Mouse (Mus musculus) urinary bladder, adult 18-20 months (tissue): ENCODE results near the gene Fam131c.

Source experiments
- DNase-seq, 2 experiments: peaks; one replicate each; pipeline ENCODE4 v3.0.0; 2022; ENCODE audit warnings: low spot score in 2 of 2, mixed read lengths in 2 of 2

Fam131c gene

DNA sequence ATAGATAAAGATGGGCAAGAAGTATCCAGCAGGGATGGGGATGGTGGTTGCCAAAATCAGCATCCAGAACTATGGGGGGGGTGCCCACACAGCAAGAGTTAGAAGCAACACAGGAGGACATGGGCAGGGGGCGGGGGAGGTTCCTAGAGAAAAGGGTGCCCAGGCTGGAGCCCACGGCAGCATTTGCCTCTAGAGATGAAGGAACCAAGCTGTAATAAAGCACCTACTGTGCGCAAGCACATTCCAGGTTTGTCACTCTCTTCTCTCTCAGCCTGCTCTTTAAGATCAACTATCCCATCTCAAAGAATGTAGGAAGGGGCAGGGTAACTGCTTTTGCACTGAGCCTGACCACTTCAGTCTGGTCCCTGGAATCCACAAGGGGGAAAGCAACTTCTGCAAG, 40.6 kb downstream of the Fam131c start:
- no peak for DNase-seq

GRCm38 (mm10) chr4:141411430-141411992, 43.5 kb downstream of the Fam131c start:
- no peak for DNase-seq

- no peak for DNase-seq
These were observed 47.9 kb downstream of the Fam131c start, which contains the start of gene Clcnkb for GRCm38 (mm10) chr4:141415924-141416323. Clcnkb (minus strand) TSS chr4:141416014.

GRCm38 (mm10) chr4:141419398-141420191, 51.6 kb downstream of the Fam131c start:
- no peak for DNase-seq

GRCm38 (mm10) chr4:141420192-141420829, 52.3 kb downstream of the Fam131c start, which contains the start of gene Hspb7:
Hspb7 (plus strand) TSS chr4:141420779.
- DNase-seq: no peak

GRCm38 (mm10) chr4:141420886-141421285, 52.9 kb downstream of the Fam131c start:
- no peak for DNase-seq

GRCm38 (mm10) chr4:141421423-141421822, 53.4 kb downstream of the Fam131c start:
- DNase-seq: peak in 1 of 2 experiments; percentile 56

DNA sequence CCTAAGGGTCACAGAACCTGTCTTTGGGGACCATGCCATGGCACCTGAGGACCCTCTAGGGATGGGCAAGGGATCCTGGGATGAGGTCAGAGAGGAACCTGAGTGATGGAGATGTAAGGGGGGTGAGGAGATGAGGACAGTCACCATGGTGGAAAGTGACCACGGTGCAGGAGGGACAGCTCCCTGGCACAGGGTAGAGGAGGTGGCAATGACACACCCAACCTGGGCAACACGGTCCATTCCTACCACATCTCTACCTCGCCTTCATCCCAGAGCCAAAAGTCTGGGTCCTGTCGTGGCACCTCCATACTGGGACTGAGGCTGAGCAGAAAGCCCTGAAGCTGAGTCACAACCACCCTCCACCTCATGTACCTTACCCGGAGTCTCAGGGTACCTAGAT, 54.8 kb downstream of the Fam131c start:
- no peak for DNase-seq

- no peak for DNase-seq
These were observed 55.3 kb downstream of the Fam131c start for GRCm38 (mm10) chr4:141423288-141423687.

DNA sequence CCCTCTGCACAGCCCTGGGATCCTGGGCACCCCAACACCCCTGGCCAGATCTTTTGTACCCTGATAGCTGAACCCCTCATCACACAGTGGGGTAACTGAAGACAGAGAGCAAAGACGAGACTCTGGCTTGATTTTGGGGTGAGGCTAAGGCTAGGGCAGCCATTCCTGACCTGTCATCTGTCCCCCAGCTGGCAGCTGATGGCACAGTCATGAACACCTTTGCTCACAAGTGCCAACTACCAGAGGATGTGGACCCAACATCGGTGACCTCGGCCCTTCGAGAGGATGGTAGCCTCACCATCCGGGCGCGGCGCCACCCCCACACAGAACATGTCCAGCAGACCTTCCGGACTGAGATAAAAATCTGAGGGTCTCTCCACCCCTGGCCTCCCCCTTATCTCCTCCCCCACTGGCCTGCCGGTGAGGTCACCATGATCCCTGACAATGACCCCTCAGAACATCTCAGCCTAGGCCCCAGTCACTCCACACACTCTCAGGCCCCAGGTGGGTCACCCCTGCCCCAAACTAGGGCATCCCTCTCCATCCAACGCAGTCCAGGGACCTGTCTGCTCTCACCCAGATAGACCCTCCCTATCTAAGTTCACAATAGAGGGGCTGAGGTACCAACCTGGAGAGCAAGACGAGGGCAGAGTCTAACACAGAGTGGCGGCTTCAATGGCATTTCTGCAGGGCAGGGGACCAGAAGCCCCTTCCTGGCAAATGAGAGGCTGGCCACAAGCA, 55.8 kb downstream of the Fam131c start:
- no peak for DNase-seq

DNA sequence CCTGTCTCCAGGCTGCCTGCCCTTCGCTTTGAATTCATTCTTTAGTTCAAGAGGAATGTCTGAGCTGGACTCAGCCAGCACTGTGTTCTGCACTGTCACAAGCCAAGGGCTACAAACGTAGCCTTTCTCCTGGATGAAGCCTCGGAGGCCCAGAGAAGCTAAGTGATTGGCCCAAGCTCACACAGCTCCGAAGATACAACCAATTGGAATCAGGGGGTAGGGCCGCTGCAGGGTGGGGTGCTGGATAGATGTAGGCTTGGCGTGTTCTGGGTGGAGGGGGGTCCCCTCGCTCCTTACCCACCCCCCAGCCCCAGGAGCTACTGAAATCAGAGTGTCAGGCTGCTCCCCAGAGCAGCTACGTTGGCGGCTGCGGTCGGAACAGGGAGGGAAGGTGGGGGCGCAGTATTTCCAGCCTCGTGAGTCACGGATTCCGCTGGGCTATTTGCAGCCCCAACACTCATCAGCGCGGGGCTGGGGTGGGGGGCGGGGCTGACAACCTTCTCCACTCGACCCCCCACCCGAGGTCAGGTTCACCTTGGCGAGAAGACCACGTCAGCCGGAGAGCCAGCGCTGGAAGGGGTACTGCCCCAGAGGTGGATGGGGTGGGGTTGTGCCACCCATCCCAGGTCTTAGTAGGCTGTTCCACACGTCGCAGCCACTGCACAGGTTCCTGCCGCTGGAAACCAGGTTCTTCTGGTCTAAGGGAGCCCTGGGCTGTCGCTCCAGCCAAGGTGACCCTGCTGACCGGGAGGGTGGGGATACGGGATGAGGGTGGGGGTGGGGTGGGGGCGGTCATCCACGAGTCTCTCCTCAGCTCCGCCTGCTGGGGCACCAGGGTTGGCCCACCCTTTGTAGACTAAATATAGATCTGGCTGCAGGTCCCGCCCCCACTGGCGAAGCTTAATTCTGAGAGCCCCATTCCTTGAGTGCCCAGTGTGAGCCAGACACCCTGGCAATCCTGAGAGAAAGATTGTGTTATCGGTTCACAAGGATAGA, 57.8 kb downstream of the Fam131c start:
- DNase-seq: no peak

DNA sequence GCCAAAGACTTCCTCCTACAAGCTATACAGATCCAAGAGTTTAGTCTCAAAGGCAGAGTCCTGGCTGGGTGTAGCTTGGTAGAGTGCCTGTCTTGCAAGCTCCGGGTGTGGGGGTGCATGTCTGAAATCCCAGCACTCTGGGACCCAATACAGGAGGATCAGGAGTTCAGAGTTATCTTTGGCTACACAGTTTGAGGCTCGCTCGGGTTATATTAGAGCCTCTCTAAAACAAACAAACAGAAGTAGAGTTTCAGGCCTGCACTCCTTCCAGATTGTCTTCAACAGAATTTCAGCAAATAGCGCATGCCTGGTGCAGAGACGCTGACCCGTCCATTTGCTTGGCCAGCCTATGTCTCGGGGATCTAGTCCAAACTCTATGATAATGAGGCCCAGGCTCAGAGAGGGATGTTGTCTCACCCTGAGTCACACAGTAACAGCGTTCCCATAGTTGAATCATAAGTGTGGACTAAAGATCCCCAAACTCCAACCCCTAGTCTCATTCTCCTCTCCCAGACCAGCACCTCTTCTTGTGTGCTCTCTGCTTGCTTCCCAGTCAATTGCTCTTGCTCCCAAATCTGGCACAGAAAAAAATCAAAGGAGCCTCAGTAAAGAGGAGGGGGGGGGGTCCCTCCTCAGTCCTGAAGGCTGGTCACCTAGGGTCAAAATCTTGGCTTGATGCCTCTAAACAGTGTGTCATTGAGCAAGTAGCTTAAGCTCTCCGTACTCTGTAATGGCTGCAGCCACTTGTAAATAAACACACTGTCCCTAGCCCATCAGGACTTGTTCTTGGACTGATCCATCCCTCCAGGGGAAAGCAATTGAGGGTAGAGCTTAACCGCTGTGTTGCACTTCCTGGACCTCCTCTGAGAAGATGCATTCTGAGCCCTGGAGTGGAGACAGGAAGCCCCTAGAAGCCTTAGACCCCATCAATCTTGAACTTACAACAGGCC, 59.1 kb downstream of the Fam131c start:
- DNase-seq: no peak

- no peak for DNase-seq
These were observed 59.9 kb downstream of the Fam131c start for GRCm38 (mm10) chr4:141427921-141428320.

DNA sequence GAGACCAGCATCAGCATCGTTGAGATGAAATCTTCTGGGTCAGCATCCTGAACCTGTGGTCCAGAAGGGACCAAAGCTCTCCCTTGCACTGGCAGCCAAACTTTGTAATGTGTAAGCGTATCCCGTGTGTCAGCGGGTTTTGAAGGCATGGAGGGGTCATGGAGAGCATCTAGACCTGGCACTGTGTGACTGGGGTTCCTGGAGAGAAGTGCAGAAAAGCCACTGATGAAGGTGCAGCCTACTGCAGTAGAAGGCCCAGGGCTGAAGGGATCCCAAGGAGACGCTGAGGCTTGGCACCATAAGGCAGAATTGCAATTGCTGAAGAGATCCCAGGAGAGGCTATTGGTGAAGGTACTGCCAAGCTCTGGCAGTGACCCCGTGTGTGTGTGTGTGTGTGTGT, 61.4 kb downstream of the Fam131c start:
- DNase-seq: no peak

DNA sequence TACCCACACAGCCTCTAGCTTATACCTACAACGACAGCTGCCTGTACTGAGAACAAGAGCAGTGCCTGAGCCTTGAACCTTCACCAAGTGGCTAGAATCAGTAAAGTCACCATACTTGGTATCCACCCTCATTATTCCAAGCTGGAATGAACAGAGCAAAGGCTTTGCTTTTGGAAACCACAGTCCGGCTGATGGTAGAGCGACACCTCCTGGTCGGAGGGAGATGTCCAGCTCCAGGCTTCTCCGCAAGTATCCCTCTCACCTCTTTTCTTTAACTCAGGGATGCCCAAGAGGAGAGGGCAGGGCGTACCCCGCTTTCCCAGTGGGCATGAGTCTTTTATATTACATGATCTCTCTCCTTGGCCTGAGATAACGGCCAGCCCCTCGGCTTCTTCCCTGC, 61.8 kb downstream of the Fam131c start:
- DNase-seq: no peak

- DNase-seq: peak; percentile 53 to 60
These were observed 63.0 kb downstream of the Fam131c start for GRCm38 (mm10) chr4:141430997-141431396.

DNA sequence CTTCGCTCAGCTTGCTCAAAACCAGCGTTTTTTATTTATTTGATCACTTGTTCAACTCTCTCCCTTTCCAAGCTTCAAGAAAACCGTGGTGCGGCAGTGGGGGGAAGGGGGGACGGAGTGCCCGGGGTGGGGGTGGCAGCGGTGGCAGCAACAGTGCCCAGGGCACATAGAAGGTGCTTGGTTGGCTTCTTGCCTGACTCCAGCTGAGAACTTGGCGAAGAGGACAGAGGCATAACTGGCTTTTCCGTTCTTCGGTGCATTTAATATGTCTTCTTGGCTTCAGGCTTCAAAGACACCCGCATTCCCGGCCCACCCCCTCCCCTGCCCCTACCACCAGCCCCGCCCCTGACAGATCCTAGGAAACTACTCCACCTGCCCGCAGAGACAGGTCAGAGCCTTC, 64.6 kb downstream of the Fam131c start:
- DNase-seq: no peak

- DNase-seq: no peak
These were observed 65.2 kb downstream of the Fam131c start for GRCm38 (mm10) chr4:141433191-141433590.
